Mouse (Mus musculus): ENCODE data around the gene Gm4871.

Gm4871 gene

DNA sequence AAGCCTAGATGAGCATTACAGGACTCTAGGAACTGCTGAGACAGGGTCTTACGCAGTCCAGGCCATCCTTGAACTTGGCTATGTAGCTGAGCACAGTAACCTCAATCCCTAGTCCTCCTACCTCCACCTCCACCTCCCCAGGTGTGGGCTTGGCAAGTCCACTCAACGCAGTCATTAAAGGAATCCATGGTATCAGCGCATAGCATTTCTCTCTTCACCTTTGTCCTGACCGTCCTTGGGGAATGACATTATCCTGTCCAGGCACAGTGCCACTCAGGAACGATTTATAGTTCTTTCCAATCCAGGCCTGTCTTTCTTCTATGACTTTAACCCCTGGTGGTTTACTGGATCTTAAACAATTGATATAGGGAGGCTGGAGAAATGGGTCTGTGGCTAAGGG, 42.1 kb downstream of the Gm4871 start:
- in situ Hi-C loops (cut with MboI), result no loop called here

DNA sequence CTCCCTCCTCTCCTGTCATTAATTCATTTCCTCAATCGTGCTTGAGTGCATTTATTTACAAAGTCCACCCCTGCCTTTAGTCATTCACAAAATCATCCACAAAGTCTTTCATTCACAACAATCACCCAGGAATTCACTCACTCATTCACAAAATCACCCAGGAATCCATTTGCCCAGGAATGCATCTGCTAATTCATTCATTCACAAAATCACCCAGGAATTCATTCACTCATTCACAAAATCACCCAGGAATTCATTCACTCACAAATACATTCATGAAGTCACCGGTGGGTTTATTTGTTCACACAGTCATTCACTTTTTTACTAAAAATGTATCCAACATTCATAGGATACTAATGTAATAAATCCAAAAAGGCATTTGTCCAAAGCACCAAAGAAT, 42.5 kb downstream of the Gm4871 start:
- in situ Hi-C loops (cut with MboI), result no loop called here

DNA sequence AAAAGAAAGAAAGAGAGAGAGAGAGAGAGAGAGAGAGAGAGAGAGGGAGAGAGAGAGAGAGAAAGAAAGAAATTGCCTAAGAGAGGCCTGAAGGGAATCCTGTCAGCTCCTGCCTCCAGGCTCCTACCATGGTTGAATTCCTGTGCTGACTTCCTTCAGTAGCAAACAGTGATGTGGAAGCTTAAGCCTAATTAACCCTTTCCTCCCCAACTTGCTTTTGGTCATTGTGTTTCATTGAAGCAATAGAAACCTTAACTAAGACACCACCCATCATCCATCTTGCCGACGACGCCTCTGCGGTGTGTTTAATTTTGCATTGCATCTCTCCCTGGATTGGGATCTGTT, 43.5 kb downstream of the Gm4871 start:
- in situ Hi-C loops (cut with MboI), result no loop called here

DNA sequence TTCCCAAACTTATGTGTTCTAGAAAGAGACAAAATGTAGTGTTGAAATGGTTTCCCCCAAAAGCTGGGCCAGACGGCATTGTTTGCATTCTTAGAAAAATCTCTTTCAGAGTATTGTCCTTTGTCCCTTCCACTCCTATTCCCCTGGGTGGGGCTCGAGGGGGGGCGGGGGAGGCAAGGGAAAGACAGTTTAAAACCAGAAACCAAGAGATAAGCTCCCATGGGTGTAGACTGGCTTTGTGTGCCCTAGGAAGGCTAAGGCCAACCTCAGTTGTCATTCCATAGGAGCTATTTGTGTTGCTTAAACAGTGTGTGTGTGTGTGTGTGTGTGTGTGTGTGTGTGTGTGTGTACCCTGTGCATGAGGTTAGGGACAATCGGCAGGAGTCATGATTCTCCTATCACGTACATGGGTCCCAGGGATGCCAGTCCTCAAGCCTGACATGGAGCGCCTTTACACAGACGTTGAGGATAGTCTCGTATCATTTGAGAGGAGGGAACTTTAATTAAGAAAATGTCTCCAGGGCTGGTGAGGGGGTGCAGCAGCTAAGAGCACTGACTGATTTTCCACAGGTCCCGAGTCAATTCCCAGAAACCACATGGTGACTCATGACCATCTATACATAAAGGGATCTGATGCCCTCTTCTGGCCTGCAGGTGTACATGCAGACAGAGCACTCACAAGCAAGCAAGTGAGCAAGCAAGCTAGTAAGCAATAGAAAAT, 44.1 kb downstream of the Gm4871 start:
- in situ Hi-C loops (cut with MboI), result no loop called here

DNA sequence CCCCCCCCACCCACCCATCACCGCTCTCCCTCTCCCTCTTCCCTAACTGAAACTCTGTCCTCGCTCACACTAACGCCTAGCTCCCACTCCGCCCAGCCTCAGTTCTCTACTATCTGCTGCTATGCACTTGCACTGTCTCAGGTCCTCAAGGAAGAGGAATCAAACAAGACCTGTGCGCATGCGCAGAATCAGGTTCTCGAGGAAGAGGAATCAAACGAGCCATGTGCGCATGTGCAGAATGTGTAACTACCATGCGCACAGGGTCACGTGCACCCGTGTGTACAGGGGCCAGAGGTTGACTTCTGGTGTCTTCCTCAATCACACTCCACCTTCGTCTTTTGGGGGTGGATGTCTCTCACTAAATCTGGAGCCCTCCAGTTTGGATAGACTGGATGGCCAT, 45.0 kb downstream of the Gm4871 start:
- in situ Hi-C loops (cut with MboI), result no loop called here

DNA sequence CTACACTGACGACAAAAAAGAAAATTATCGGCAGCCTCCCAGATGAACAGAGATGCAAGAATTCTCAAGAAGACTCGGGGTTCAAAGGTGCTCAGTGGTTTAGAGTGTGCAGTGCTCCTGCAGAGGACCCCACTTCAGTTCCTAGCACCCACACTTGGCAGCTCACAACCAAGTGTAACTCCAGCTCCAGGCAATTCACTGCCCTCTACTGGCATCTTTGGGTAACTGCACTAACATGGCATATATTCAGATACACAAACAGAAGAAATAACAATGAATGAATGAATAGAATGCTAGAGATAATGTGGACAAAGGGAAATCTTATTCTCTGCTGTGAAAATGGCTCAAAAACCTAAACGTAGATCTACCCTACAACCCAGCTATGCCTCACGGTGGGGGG, 47.7 kb downstream of the Gm4871 start:
- in situ Hi-C loops (cut with MboI), result no loop called here

DNA sequence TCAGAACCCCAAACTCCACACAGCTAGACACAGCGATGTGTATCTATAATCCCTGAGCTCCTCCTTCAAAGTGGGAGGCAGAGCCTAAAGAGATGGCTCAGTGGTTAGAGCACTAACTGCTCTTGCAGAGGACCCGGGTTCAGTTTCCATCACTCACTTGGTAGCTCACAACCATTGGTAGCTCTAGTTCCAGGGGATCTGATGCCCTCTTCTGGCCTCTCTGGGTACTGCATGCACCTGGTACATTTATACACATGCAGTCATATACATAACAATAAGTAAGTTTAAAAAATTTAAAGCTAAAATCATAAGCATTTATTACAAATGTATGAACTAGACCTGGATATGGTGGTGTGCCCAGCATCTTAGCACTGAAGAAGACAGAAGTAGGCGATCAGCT, 49.3 kb downstream of the Gm4871 start:
- in situ Hi-C loops (cut with MboI), result no loop called here

Data from mature B cell (primary cell).